In genomic region chr1:56294391-56294790, GRCm38 (mm10) we compare ENCODE assay signal across 19 mouse cellular contexts.
"Had no signal": no experiment of that assay in that cellular context is flagged by ENCODE, and none has a peak within 500 bp of the region (broad histone marks: within the 10 kb centered on the region; RNA-seq: fewer than 3 reads in every experiment).

No protein-coding gene starts in this region.

- H3K4me3 ChIP-seq: kidney, embryonic 15.5 days; left cerebral cortex, adult 2 months; liver, embryonic 13.5 days; lung, embryonic 15.5 days; myocyte; neural tube, embryonic 13.5 days; stomach, embryonic 15.5 days had no signal

- H3K36me3 ChIP-seq: kidney, embryonic 15.5 days; liver, embryonic 13.5 days; lung, embryonic 15.5 days; neural tube, embryonic 13.5 days; stomach, embryonic 15.5 days had no signal

- H3K27me3 ChIP-seq: kidney, embryonic 15.5 days; liver, embryonic 13.5 days; lung, embryonic 15.5 days; neural tube, embryonic 13.5 days; stomach, embryonic 15.5 days had no signal

- H3K27ac ChIP-seq: kidney, embryonic 15.5 days; left cerebral cortex, adult 2 months; liver, embryonic 13.5 days; lung, embryonic 15.5 days; neural tube, embryonic 13.5 days; stomach, embryonic 15.5 days had no signal

- H3K4me2 ChIP-seq: kidney, embryonic 15.5 days; liver, embryonic 13.5 days; lung, embryonic 15.5 days; midbrain, embryonic 11.5 days; neural tube, embryonic 13.5 days; stomach, embryonic 15.5 days had no signal

- H3K9me3 ChIP-seq: kidney, embryonic 15.5 days; liver, embryonic 13.5 days; lung, embryonic 15.5 days; neural tube, embryonic 13.5 days; stomach, embryonic 15.5 days had no signal

- H3K4me1 ChIP-seq: kidney, embryonic 15.5 days; liver, embryonic 13.5 days; lung, embryonic 15.5 days; stomach, embryonic 15.5 days had no signal

- H3K9ac ChIP-seq: kidney, embryonic 15.5 days; liver, embryonic 13.5 days; lung, embryonic 15.5 days; neural tube, embryonic 13.5 days; stomach, embryonic 15.5 days had no signal

- DNase-seq: kidney, adult 8-10 months; kidney, postnatal 10 days; kidney, postnatal 36 days; layer of hippocampus, postnatal 36 days; liver, embryonic 13.5 days; lung, postnatal 10 days; lung, postnatal 4 days; midbrain, embryonic 14.5 days; retina, postnatal 1 day; right cerebral cortex, postnatal 25 days; spleen, adult 18-20 months; thymus, postnatal 25 days had no signal
